Mouse (Mus musculus) forebrain, embryonic 16.5 days (tissue): Measurements from ENCODE around the gene Prdx2. TPM values are rescaled to one million over a fixed set of nuclear protein-coding genes. Genes with fewer than 3 reads are reported as not detected.

Experiments
- ATAC-seq: fragments of 200-750 bp; cut with Nextera tagmentation; 2 replicates; pipeline ENCODE4 v1.8.0; 2017; ENCODE audit warnings: mild to moderate bottlenecking, moderate library complexity
- H3K27ac ChIP-seq: fragments of 300-500 bp; sonication (generic); 2 replicates; pipeline ENCODE4 v1.5.1; 2014; ENCODE audit warnings: low read length, control low read depth
- H3K27me3 ChIP-seq: fragments of 300-500 bp; sonication (generic); replicated peaks from 2 replicates; pipeline ENCODE4 v1.6.1; 2014; ENCODE audit warnings: low read length; ENCODE audit not compliant: control insufficient read depth, insufficient read depth
- H3K36me3 ChIP-seq: fragments of 300-500 bp; sonication (generic); 2 replicates; pipeline ENCODE4 v1.6.1; 2014; ENCODE audit not compliant: control insufficient read depth, insufficient read depth
- H3K4me1 ChIP-seq: fragments of 300-500 bp; sonication (generic); replicated peaks from 2 replicates; pipeline ENCODE4 v1.6.1; 2014; ENCODE audit warnings: low read length; ENCODE audit not compliant: control insufficient read depth, insufficient read depth
- H3K4me2 ChIP-seq: fragments of 300-500 bp; sonication (generic); 2 replicates; pipeline ENCODE4 v1.6.1; 2014; ENCODE audit warnings: mild to moderate bottlenecking, low read length, control low read depth
- H3K4me3 ChIP-seq: fragments of 300-500 bp; sonication (generic); replicated peaks from 2 replicates; pipeline ENCODE4 v1.5.1; 2014; ENCODE audit warnings: mild to moderate bottlenecking, low read length, control low read depth
- H3K9ac ChIP-seq: fragments of 300-500 bp; sonication (generic); replicated peaks from 2 replicates; pipeline ENCODE4 v1.6.1; 2014; ENCODE audit warnings: low read depth, low read length, control low read depth
- H3K9me3 ChIP-seq: fragments of 300-500 bp; sonication (generic); 2 replicates; pipeline ENCODE4 v1.6.1; 2016; ENCODE audit warnings: low read length; ENCODE audit not compliant: control insufficient read depth
- WGBS: fragments of 180-500 bp; shearing (Covaris S2); extraction: QIAGEN DNeasy Blood & Tissue Kit; methylation state at CpG from one replicate; pipeline ENCODE4 v1.1.7; 2014; 5-methylcytosine and 5-hydroxymethylcytosine counted together
- polyA plus RNA-seq: library from polyadenylated mRNA; unstranded; fragments of >200 nt; fragmentation: Nextera tagmentation; extraction: Ambion mirVana; gene quantifications from 2 replicates; pipeline ENCODE4 v1.2.1, GENCODE M21; 2015

The Prdx2 gene
- polyA plus RNA-seq, 1 experiment from 2014 or later: 1,394 TPM

DNA sequence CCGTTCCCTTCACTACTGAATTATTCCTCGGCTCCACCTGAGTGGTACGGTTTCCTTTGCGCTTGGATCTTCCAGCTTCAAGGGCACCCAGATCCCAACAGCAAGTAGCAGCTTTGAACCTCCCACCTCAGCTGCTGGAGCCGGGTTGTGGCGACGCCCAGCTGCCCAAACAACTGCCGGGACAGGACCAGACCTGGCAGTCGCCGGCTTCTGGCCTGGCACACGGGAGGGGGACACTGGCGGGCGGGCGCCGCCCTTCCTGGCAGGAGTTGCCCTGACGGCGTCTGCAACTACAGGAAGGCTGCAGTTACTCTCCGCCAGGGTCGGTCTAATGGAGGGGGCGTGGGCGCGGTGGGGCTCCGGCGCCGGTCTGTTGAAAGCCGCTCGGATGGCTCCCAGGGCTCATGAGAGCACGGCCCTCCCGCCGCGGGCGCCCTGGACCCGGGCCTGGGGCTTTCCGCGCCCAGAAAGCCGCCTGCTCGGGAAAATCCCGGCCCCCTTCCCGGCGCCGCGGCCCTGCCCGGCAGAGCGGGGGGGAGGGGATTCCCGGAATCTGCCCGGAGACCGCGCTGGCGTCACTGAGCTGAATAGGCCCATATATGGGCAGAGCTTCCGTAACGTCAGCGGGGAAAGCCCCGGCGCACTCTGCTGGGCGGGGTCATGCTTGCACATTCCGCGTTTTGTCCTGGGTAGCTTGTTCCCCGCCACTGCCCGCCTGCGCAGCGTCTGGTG, 6.8 kb downstream of the Prdx2 start:
- peak overlapping the region; percentile 57 for H3K4me3 ChIP-seq
- H3K9me3 ChIP-seq: no peaks in the 10 kb centered on the region
- peaks cover 67% of the 10 kb centered on the region for H3K4me1 ChIP-seq
- peak; percentile 84 for ATAC-seq
- WGBS: 1% methylated on average over 56 of the region's 61 CpGs
- H3K27me3 ChIP-seq: peaks cover 20% of the 10 kb centered on the region
- H3K4me2 ChIP-seq: peak overlapping the region; percentile 91
- peak overlapping the region; percentile 50 for H3K9ac ChIP-seq
- H3K36me3 ChIP-seq: peaks cover 8% of the 10 kb centered on the region
- 0 out of 2 replicates have a peak overlapping the region, but pooled peaks have one; percentile 2 for H3K27ac ChIP-seq

DNA sequence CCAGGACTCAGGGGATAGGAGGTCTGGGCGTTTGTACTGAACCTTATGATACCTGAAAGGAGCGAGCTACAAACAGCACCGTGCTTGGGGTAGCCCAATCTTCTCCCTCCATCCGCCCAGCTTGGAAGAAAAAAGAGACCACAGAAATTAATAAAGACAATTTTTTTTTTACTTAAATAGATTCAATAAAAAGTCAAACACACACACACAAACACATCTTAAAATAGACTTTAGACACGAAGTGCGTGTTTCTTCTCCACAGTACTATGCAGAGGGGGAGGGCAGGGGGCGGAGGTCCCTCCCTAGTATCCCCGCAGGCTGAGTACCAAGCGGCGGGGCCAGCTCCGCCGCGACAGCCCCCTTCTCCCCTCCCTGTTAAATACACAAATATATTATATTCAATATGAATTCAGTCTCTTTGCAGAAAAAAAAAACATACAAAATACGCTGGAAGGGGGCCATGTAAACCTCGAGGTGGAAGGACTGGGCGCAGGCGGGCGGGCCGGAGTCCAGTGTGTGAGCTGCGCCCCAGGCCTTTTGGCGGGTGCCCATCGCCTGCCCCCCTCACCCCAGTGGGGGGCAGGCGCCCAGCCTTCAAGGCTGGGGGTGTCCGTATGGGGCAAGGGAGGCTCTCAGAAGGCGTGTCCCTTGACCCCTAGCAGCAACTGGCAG, 7.5 kb downstream of the Prdx2 start:
- H3K4me1 ChIP-seq: peaks cover 62% of the 10 kb centered on the region
- ATAC-seq: no peak
- peak overlapping the region; percentile 91 for H3K4me2 ChIP-seq
- peaks cover 20% of the 10 kb centered on the region for H3K27me3 ChIP-seq
- H3K9ac ChIP-seq: peak overlapping the region; percentile 67
- H3K9me3 ChIP-seq: no peaks in the 10 kb centered on the region
- peak overlapping the region; percentile 57 for H3K4me3 ChIP-seq
- peaks cover 4% of the 10 kb centered on the region for H3K36me3 ChIP-seq
- no peak overlapping the region for H3K27ac ChIP-seq
- WGBS: 4% methylated on average over 25 of the region's 25 CpGs

DNA sequence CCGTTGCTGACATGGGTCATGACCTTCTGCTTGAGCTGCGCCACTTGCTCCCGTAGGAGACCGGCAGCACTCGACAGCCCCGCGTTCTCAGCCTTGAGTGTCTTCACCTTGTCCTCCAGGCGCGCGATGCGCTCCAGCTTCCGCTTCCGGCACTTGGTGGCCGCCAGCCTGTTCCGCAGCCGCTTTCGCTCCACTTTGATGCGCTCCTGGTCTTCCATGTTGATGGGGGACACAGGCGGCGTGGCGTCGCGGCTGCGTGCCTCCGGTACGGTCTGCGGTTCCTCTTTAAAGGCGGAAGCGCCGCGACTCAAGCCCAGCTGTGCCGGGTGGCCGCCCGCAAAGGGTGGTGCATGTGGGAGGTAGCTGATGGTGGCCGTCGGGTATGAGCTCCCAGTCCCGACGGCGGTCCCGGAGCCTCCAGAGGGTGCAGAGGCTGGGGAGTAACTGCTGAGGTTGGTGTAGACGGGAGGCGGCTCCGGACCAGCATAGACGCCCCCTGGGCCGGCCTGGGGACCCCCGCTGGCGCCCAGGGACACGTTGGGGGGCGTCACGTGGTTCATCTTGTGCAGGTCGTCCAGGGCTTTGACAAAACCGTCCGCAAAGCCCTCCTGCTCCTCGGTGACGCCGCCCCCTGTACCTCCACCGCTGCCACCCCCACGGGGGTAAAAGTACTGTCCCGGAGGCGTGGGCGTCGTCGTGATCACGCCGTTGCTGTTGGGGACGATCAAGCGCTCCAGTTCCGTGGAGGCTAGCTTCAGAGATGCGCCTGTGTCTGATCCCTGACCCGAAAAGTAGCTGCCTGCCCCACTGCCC, 8.3 kb downstream of the Prdx2 start:
- peak overlapping the region; percentile 57 for H3K4me3 ChIP-seq

DNA sequence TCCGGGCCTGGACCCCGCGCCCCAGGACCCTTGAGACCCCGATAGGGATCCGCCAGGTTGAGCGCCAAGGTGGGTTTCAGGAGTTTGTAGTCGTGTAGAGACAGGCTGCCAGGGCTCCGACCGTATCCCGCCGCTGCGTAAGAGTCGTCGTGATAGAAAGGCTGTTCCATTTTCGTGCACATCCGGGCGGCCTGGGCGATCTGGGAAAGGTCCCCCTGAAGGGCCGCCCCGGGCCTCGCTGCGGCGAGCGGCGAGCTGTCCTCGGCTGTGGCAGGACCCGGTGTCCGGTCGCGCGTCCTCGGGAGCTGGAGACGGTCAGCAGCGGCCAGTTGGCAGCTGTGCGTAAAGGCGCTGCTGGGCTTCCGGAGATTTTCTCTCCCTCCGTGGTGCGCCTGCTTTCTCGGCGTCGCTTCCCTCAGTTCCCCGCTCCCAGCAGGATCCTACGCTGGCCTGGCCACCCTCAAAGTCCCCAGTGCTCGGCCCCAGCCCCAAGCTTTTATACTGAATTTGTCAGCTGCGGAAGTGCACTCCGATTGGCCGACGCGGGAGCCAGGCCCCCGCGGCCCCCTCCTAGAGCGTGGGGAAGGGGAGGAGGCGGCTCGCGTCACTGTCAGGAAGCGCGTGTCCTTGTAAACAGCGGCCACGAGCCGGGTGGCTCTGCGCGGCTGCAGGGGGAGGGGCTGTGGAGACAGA, 9.0 kb downstream of the Prdx2 start, which contains the start of gene Junb:
Junb (minus strand) TSS at position 471 of the 693 bp plus-strand sequence.
- H3K4me3 ChIP-seq: peak within 1 kb of the TSS; percentile 57
- H3K4me2 ChIP-seq: peak within 1 kb of the TSS; percentile 91
- H3K36me3 ChIP-seq: peaks cover 4% of the 10 kb centered on the region; the same call in 1 of the 2 replicates
- peak within 1 kb of the TSS; percentile 67 for H3K9ac ChIP-seq
- peak; percentile 51 for ATAC-seq
- no peaks in the 10 kb centered on the region for H3K9me3 ChIP-seq
- peaks cover 20% of the 10 kb centered on the region for H3K27me3 ChIP-seq
- peak within 1 kb of the TSS; percentile 12 for H3K27ac ChIP-seq
- under 1% methylated on average over 63 of the region's 63 CpGs for WGBS
- peaks cover 61% of the 10 kb centered on the region for H3K4me1 ChIP-seq

More for the DNA sequence above, 8.3 kb downstream of the Prdx2 start:
- 1% methylated on average over 70 of the region's 70 CpGs for WGBS
- H3K27me3 ChIP-seq: peaks cover 20% of the 10 kb centered on the region
- H3K4me1 ChIP-seq: peaks cover 61% of the 10 kb centered on the region
- H3K9ac ChIP-seq: peak overlapping the region; percentile 67
- H3K27ac ChIP-seq: no peak overlapping the region; the same call in 1 of the 2 replicates
- H3K9me3 ChIP-seq: no peaks in the 10 kb centered on the region
- peaks cover 4% of the 10 kb centered on the region; the same call in 1 of the 2 replicates for H3K36me3 ChIP-seq
- peak overlapping the region; percentile 91 for H3K4me2 ChIP-seq
- ATAC-seq: no peak

DNA sequence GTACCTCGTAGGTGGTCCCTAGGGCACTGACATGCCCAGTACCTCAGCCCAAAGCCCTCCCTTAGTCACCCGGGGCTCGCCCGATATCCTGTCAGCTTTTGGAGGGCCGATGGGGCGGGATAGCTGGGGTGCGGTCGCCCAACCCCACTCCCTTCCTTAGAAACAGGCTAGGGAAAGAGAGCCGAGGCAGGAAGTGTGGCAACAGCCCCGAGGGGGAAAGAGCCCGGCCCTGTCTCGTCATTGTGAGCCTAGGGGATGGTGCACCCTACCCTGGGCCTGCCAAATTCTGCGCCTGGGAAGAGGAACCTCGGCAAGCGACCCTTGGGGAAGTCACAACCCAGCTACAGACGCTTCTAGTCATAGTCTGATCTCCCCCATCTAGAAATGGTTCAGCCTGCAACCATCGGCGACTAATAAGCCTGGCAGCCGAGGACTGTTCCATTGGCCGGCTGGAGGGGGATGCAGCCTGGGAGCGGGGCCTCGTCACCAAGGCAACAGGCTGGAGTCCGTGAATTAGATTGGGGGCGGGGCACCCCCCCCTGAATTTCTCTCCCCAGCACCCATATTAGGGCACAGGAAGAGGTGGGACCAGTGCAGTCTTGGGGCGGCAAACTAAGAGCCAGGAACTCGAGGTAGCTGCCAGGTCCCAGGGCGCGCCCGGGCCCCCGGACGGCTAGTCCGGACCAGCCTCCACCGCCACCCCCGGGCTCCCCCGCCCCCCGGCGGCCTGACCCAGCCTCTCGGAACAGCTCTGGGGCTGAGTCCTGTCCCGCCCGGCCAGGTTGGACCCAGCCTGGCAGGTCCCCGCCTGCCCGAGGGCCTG, 10.4 kb downstream of the Prdx2 start:
- peaks cover 64% of the 10 kb centered on the region for H3K4me1 ChIP-seq
- H3K27me3 ChIP-seq: peaks cover 20% of the 10 kb centered on the region
- H3K4me3 ChIP-seq: peak overlapping the region; percentile 40
- peak; percentile 45 for ATAC-seq
- H3K27ac ChIP-seq: peak overlapping the region; percentile 46
- peak overlapping the region; percentile 51 for H3K9ac ChIP-seq
- 3% methylated on average over 42 of the region's 42 CpGs for WGBS
- no peaks in the 10 kb centered on the region for H3K9me3 ChIP-seq
- H3K4me2 ChIP-seq: peak overlapping the region; percentile 57
- H3K36me3 ChIP-seq: peaks cover 4% of the 10 kb centered on the region; the same call in 1 of the 2 replicates

DNA sequence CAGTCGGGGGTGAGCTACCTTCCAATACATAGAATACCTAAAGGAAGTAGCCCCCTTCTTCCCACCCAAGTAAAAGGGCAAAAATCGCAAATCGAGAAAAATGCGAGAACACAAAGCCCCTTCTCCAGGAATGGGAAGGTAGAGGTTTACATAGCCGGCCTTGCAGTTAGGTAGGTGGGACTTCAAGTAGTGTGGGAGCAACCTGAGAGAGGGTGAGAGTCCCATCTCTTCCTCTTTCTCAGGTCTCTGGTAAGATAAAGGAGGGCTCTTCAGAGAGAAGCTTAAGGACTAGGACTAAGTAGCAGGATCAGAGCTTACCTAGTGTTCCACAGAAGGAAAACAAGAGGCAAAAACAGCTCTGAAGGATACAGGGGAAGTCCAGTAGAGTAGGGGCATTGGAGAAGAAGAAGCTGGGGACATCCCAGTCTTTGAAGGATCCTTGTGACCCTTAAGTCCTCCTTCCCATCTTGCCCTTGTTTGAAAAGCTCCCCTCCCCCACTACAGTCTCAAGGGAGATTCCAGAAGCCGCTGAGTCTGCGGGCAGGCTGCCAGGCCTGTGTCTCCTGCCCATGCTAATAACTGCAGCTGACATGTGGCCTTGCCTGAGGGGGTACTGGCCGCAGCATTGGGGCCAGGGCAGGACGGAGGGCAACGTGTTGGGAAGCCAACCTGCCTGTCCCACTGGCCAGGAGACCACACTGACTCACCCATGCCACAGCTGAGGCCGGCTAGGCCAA, 11.4 kb downstream of the Prdx2 start:
- Histone ChIP-seq H3K36me3 (no peaks in the 10 kb centered on the region), H3K9me3 (no peaks in the 10 kb centered on the region), H3K4me1 (peaks cover 65% of the 10 kb centered on the region), H3K27me3 (peaks cover 20% of the 10 kb centered on the region), H3K4me2 (no peak overlapping the region; the same call in 1 of the 2 replicates), H3K9ac (no peak overlapping the region; the same call in 1 of the 2 replicates), H3K27ac (no peak overlapping the region), H3K4me3 (no peak overlapping the region; the same call in 1 of the 2 replicates)
- WGBS: 34% methylated on average over 11 of the region's 11 CpGs
- ATAC-seq: no peak

DNA sequence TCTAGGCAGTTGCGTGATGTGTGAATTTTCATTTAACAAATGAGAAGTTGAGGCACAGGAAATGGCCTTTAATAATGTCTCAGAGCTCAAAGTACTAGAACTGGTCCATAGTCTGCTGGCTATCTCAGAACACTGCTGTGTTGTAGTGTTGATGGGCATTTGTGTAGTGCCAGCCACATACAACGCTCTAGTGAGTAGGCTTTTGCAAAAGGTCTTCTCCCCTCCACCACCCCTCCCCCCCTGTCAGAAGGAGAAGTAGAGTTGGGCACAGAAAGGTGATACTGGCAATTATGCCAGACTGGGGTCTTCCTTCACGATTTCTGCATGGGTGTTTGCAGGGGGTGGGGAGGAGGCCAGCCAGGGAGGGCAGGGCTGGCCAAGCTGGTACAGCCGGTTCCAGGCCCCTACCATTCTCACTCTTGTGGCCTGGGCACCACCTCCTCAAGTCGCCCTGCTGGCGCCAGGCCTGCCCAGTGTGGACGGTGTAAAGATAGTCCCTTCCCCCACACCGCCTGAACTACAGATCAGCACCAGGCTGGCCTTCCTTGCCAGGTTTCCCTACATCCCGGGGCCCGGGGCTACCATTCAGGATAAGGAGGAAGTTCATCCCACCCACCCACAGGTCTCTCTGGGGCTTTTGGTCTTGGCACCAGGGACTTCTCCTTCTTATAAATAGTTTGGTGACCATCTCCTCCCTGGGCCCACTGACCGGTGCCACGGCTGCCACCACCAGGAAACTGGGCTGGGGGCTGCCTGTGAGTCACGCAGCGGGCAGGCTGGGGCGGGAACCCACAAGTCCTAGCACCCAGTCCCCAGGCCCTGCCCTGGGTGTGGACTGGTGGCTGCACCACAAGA, 12.5 kb downstream of the Prdx2 start:
- H3K36me3 ChIP-seq: no peaks in the 10 kb centered on the region
- H3K27me3 ChIP-seq: peaks cover 23% of the 10 kb centered on the region
- ATAC-seq: no peak
- peaks cover 63% of the 10 kb centered on the region for H3K4me1 ChIP-seq
- no peak overlapping the region for H3K27ac ChIP-seq
- no peaks in the 10 kb centered on the region for H3K9me3 ChIP-seq
- 78% methylated on average over 15 of the region's 15 CpGs for whole genome bisulfite sequencing
- no peak overlapping the region for H3K4me3 ChIP-seq
- no peak overlapping the region for H3K4me2 ChIP-seq
- H3K9ac ChIP-seq: no peak overlapping the region
